Mouse (Mus musculus) T-cell, adult 2 months (primary cell): ENCODE results near the gene Dgkg.

Experiments used
- DNase-seq: peaks from one replicate; pipeline ENCODE4 v3.0.0; 2022; ENCODE audit warnings: low spot score

Gene Dgkg

GRCm38 (mm10) chr16:22596394-22596793 is 60.6 kb downstream of the Dgkg start:
- DNase-seq = no peak

DNA sequence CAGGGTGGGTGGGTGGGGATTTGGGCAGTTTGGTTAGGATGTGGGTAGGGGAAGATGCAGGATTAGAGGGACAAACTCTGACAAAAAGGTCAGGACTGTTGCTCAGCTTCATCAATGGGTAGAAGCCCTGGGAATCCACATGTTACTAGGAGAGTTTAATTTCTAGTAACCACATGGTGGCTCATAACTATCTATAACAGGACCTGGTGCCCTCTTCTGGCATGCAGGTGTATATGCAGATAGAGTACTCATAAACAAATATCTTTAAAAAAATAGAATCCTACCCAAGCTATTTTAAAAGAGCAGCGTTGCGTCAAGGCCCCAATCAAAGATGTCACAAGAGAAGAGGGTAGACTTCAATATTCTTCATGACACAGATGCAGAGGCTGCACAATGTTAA is 63.1 kb downstream of the Dgkg start:
- DNase-seq = no peak

GRCm38 (mm10) chr16:22589619-22590018 is 67.4 kb downstream of the Dgkg start:
- no peak for DNase-seq

DNA sequence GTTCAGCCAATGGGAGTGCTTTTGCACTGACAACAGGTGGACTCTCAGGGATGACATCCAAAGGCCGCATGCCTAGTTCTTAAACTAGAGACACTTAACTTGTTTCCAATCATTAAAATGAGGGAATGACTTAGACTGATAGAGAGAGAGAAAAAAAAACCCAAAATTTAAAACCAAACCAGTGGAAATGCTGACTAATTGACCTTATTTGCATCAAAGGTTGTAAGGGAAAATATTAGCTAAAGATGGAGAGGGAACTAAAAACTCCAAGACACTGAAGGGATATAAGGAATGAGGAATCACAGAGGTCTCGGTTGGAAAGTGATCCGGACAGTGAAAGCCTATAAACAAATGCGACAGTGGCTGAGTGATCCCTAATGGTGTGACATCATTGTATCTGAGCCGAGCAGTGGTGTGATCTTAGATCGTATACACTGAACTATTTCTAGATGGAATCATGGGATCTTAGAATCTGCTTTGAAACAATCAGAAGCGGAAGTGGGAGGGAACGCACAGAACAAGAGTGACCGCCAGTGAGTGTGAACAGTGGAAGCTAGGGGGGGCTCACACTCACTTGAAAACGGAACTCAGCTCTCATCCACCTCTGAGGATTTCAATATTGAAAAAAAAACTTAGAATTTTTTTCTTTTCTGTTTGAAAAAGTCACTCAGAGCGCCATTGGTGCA is 70.7 kb downstream of the Dgkg start:
- no peak for DNase-seq

DNA sequence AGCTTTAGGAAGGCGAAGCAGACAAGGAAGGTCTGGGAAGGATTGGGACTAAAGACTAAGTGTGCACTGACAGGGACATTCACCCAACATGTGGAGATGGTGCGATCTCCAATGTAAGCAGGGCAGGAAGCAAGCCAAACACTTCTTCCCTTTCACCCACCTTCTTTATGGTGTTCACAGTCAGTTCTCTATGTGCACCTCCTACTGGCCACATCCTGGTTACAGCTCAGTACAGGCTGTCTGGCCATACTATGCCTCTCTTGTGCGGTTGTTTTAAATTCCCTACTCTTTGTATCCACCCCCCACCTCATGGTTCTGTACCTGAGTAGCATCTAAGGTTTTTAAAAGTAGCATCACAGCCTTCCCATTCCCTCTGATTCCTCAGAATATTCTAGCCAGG is 71.5 kb downstream of the Dgkg start:
- DNase-seq = no peak

DNA sequence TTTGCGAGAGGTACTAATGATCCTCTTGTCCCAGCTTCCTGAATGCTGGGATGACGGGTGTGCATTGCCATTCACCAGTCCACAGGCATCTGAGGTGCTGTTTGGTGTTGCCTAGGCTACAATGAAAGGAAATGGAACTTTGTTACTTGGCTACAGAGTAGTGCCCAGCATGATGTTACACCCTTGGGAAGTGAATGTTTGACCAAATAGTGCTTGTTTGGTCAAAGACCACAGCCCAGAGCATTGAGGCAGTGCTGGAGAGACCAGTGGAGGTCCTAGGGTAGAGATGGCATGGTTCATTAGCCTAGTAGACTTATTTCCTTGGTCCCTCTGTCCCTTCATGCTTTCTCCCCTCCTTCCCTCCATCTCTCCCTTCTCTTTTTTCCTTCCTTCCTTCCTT is 73.6 kb downstream of the Dgkg start:
- DNase-seq = no peak

GRCm38 (mm10) chr16:22582173-22582929 is 74.7 kb downstream of the Dgkg start:
- DNase-seq = no peak

GRCm38 (mm10) chr16:22580103-22580502 is 76.9 kb downstream of the Dgkg start:
- no peak for DNase-seq

DNA sequence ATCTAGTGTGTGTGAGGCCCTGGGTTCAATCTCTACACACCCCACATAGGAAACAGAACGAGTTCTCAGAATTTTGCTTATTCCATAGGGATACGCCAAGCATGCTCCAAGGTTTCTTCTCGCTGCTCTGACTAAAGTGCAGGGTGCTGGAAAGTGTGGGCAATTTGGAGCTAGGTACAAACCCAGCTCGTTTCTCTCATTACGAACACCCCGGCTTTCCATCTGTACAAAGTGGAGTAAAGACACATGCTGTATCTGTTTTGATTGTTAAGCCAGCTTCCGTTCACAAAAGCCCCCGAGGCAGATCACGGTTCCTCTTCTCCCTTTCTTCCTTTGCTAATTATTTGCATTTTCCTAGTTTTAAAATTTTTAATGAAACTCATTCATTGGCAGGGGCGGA is 78.1 kb downstream of the Dgkg start:
- DNase-seq = no peak

DNA sequence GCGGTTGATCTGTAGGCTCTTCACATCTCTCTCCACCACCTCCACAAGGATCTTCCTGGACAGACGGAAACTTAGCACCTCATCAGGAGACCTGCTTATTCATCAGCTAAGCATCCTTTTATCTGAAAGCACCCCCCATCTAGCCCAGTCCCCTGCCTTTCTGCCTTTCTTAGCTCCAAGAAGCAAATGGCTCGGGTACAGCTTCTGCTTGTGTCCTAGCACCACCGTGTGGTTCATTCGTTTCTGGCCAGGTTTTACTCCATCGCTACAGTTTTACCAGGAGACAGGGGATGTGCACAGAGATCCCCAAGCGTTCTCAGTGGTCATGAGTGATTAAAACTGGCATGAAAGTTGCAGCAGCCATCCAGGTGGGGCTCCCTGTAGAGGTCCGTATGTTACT is 79.4 kb downstream of the Dgkg start:
- DNase-seq = no peak

DNA sequence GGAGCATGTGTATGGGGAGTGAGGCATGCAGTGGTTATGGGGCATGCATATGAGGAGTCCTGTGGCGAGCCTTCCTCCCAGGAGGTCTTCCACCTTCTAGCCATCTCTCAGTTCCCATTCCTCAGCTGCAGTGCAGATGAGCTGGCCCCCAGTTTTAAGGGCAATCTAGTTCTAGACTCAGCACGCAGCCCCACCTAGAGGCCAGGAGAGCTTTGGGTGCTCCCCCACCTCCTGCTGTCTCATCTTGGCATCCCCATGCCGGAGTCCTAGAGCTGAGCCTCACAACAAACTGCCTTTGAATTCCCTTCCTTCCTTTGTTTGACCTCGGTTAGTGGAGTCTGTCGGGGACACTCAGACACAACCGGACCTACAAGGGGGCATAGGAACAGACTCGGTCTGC is 82.9 kb downstream of the Dgkg start:
- DNase-seq = no peak

DNA sequence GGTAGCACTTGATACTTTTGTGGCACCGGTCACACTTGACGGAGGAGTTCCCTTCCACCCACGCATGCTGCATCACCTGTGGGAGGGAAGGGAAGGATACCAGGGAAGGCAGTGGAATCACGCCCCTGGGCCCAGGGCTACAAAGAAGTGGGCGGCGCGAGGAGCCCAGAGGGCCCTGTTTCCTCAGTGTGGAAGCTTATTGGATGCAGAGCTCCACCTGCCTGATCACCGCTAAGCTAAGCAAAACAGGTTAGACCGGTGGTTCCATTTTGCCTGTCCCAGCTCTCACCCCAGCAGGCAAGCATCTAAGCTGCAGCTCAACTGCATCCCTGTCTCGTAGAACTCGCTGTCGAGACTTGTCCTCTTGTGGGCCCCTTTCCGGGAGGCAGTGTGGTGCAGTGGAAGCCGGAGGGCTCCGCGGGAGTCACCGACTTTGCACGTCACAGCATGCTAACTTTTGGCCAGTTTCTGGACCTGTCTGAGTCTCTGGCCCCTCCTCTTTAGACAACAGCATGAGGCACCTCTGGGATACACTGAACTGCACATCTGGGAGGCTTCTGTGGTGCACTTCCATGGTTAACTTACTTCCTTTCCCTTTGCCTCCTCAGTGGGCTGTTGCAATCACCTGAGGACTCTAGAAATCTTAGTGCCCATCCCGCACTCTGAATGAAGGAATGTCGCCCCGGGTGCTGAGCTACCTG is 84.2 kb downstream of the Dgkg start:
- DNase-seq = no peak

GRCm38 (mm10) chr16:22564907-22565272 is 92.1 kb downstream of the Dgkg start:
- DNase-seq = no peak

DNA sequence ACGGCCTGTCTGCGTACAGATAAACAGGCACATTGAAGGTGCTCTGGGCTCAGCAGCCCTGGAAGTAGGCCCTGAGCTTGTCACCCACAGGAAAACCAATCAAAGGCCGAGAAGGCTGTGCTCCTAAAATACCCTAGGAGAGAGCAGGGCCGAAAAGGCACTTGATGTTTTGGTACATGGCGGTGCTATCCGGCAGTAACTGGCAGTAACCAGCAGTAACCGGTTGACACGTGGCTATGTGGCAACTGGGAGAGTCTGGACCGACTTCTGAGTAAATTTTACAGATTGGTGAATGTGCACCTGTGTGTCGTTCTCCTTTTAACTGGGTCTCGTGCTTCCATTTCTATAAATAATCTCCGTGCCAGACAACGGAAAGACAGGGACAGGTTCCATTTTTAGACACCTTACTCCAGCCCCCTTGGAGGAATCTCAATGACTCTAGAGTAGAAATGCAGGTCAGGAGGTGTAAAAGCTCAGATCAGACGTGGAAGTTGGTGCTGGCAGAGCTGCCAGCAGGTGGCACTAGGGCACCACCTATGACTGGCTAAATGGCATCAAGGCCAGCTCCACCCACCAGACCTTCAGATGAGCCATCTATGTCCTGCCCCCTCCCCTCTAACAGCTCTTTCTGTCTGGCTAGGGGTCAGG is 92.6 kb downstream of the Dgkg start:
- peak; percentile 48 for DNase-seq

GRCm38 (mm10) chr16:22563594-22563993 is 93.4 kb downstream of the Dgkg start:
- DNase-seq = no peak

GRCm38 (mm10) chr16:22554996-22555395 is 102.0 kb downstream of the Dgkg start:
- peak; percentile 31 for DNase-seq

GRCm38 (mm10) chr16:22552351-22552750 is 104.7 kb downstream of the Dgkg start:
- DNase-seq = no peak

DNA sequence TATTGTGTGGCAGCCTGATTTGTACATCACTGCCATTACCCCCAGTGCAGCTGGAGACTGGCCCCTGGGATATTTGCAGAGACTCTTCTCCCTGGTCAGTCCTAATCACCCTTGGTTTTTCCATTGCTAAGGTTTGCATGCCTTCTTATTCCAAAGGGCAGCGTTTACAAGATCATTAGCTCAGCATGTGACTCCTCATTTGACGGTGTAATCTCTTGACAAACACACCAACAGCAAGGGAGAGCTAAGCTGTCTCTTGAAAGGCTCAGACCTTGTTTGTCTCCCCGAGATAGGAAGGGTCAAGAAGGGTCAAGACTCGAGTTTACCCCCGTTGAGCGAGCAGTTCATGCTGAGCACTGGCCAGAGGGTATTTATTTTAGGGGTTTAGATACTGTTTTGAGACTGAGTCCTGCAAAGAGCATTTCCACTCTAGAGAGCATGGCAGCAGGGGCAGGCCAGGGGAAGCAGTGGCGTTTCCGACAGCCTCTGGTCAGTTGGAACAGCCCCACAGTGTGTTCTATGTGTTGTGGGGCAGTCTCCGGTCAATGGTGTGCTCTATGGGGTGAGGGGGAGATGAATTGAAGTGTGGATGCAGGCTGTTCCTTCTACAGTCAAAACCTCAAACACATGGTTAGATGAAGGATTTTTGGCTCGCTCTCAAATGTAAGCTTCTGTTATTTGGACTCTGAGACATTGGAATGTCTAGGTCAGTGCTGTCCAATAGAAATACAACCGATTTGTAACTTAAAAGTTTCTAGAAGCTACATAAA is 105.6 kb downstream of the Dgkg start:
- DNase-seq = no peak

GRCm38 (mm10) chr16:22549346-22549745 is 107.7 kb downstream of the Dgkg start:
- DNase-seq = no peak

DNA sequence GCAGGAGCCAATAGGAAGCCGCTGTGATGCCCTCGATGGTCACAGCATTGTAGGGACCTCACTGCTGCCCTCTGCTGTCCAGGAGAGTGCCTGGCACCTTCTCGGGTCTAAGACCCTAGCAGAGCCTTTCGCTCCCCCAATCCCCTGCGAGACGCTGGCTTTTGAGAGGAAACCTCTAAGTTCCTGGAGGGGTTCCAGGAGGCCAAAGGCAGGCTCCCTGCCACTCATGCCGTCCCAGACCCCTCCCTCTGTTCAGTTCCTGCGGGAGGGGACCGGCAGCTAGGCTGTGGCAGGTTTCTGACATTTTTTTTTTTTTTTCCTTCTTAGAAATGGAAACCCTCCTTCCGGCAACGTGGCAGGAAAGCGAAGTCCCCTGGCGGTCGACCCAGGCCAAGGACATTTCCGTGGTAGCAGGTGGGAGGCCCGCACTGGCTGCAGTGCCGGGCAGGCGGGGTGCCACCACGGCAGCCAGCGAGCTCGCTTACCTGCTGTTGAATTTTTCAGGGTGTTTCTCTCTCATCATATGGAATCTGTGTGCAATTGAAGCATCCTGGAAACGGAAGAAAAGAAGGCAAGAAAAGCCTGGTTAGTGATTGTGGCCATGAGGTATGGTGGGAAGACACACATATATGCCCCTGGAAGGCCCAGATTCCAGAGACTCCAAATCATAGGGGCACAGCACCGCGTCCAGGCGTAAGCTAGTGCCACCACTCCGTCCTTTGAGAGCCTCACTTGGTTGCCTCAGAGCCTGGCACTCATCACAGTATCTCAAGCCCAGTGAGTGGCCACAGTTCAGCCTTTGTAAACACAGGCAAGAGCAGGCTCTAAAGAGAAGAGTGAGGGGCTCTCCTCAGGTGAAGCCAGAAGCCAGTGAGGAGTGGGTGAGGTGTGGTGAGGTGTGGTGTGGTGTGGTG is 108.6 kb downstream of the Dgkg start:
- DNase-seq = peak; percentile 72

DNA sequence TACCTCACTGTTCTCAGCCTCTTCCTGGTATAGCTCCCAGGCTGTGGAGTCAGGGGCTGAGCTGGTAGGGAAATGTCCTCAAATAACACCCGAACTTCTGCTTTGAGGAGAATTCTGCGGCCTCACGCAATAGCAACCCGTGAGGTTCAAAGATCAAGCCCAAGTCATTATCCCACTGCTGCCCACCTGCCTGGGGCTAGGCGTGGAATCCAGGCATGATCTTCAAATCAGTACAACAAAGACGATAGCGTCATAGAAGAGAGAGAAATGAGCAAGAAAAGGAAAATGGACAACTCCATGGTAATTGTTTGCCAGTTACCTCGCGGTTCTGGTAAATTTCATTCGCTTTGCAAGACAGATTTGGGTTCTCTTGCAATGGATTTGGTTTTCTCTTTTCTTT is 109.3 kb downstream of the Dgkg start:
- DNase-seq = no peak
